Mouse (Mus musculus): ENCODE data around the gene Tmem210. TPM values are rescaled to one million over a fixed set of nuclear protein-coding genes. Genes with fewer than 3 reads are reported as not detected.

Tmem210 gene
- polyA plus RNA-seq, 1 experiment from 2014 or later, result not detected

DNA sequence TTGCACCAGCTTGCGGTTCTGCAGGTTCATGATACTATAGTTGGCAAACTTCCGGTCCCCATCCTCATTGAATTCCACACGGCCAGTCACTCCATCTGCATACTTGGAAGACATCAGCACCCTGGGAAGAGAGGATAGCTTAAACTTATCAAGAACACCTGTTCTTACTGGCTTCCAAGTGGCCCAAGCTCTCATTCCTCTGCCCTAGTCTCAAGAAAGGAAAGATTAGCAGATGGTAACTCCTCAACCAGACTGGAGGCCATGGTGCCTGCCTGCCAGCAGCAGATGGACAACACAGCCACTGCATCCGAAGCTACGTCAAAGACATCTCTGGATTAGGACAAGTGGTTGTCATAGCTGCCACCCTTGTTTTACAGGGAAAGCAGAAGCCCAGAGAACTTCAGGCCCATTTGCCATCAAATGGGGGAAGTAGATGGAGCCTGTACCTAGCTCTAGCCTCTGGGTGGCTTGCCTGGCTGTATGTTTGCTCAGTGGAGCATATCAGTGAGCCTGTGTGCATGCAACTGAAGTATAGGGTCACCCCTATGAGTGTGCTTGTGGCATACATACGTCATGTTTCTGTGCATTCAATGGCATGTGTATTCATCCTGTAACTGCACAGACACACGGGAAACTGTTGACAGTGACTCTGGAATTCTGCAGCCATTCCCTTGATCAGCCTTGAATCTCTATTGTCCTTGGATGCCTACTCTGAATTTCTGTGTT is 16.1 kb downstream of the Tmem210 start:
- H3K27ac ChIP-seq, result no peak overlapping the region
- H3K9ac ChIP-seq, result no peak overlapping the region
- H3K4me2 ChIP-seq, result peak overlapping the region; percentile 95
- H3K9me3 ChIP-seq, result no peaks in the 10 kb centered on the region
- 63% methylated on average over 7 of the region's 7 CpGs for WGBS
- peak overlapping the region; percentile 45; the same call in 1 of the 2 replicates for H3K4me3 ChIP-seq (replicated peaks)
- H3K36me3 ChIP-seq, result no peaks in the 10 kb centered on the region
- peaks cover 47% of the 10 kb centered on the region for H3K27me3 ChIP-seq (replicated peaks)
- peaks cover 10% of the 10 kb centered on the region; the same call in 1 of the 2 replicates for H3K4me1 ChIP-seq
- no peak for ATAC-seq (ENCODE audit: insufficient read depth, low FRiP score, low read depth)

- 2% methylated on average over 40 of the region's 45 CpGs for WGBS
- Histone ChIP-seq H3K9me3 (no peaks in the 10 kb centered on the region), H3K9ac (0 out of 2 replicates have a peak overlapping the region, but pooled peaks have one; percentile 7), H3K27ac (no peak overlapping the region), H3K4me1 (peaks cover 10% of the 10 kb centered on the region; the same call in 1 of the 2 replicates), H3K36me3 (no peaks in the 10 kb centered on the region), H3K4me2 (peak overlapping the region; percentile 95), H3K4me3 (replicated peaks) (peak overlapping the region; percentile 45), H3K27me3 (replicated peaks) (peaks cover 48% of the 10 kb centered on the region)
- ATAC-seq (ENCODE audit: insufficient read depth, low FRiP score, low read depth), result peak; percentile 56
Measured at GRCm38 (mm10) chr2:25304657-25305541, 17.0 kb downstream of the Tmem210 start.

DNA sequence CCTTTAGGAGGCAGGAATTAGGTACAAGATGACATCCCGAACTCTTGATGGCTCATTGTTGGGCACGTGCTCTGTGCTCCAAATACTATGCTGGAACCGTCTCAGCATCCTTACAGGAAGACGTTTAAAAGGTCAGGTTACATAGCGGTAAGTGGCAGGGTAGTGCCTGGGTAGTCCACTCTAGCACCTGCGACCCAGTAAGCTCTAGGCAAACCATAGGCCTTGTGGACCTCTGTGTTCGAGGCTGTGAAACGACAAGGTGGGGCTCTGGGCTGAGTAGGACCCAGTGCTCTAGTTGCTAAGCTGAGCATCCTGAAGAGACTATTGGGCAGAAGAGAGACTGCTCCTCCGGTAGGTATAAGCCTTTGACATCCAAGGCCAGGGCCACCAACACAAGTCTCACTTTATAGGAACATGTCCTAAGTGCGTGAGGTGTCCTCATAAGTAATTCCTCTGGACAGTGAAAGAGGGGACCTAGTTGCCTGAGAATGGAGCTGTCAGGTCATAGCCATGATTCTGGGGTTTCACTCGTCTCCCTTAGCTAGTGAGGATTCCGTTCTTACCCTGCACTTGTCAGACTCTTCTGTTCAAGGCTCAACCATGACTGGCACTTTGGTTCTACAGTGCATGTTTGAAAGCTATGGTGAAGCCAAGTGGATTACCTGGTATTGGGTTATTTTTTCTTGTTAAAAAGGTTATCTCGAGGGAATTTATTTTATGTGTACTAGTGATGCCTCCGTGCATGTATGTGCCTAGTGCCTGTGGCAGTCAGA is 17.8 kb downstream of the Tmem210 start:
- no peaks in the 10 kb centered on the region for H3K36me3 ChIP-seq
- peaks cover 54% of the 10 kb centered on the region for H3K27me3 ChIP-seq (replicated peaks)
- H3K27ac ChIP-seq, result no peak overlapping the region
- WGBS, result 51% methylated on average over 14 of the region's 14 CpGs
- 0 out of 2 replicates have a peak overlapping the region, but pooled peaks have one; percentile 7 for H3K9ac ChIP-seq
- peak overlapping the region; percentile 45 for H3K4me3 ChIP-seq (replicated peaks)
- peaks cover 10% of the 10 kb centered on the region; the same call in 1 of the 2 replicates for H3K4me1 ChIP-seq
- H3K9me3 ChIP-seq, result no peaks in the 10 kb centered on the region
- ATAC-seq (ENCODE audit: insufficient read depth, low FRiP score, low read depth), result no peak
- peak overlapping the region; percentile 95 for H3K4me2 ChIP-seq

GRCm38 (mm10) chr2:25310180-25310579 is 22.2 kb downstream of the Tmem210 start:
- H3K9me3 ChIP-seq, result no peaks in the 10 kb centered on the region
- peaks cover 3% of the 10 kb centered on the region; the same call in 1 of the 2 replicates for H3K4me1 ChIP-seq
- peaks cover 70% of the 10 kb centered on the region for H3K27me3 ChIP-seq (replicated peaks)
- no peak overlapping the region for H3K4me3 ChIP-seq (replicated peaks)
- no peak overlapping the region for H3K9ac ChIP-seq
- H3K27ac ChIP-seq, result no peak overlapping the region
- no peak overlapping the region for H3K4me2 ChIP-seq
- 50% methylated on average over 10 of the region's 10 CpGs for WGBS
- no peak for ATAC-seq (ENCODE audit: insufficient read depth, low FRiP score, low read depth)
- no peaks in the 10 kb centered on the region for H3K36me3 ChIP-seq

DNA sequence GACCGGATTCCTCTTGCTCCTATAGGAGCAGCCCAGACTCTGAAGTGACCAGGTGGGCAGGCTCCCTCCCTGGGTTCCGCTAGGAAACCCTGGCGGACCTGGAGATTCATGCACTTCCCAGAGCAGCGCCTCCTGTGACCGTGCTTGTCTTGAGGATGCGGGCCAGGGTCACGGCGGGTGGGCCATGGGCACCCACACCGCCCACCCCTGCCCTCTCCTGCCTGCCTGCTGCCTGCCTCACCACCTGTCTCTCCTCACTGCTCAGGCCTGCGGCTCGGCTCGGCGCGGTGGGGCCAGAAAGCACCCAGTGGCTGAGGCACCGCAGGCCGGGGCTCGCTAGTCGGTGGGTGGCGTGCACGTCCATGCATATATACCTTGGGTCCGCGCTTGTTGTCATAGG is 23.0 kb downstream of the Tmem210 start:
- no peaks in the 10 kb centered on the region for H3K4me1 ChIP-seq
- WGBS, result 1% methylated on average over 22 of the region's 22 CpGs
- H3K4me3 ChIP-seq (replicated peaks), result 0 out of 2 replicates have a peak overlapping the region, but pooled peaks have one; percentile 11
- peak overlapping the region; percentile 39 for H3K4me2 ChIP-seq
- ATAC-seq (ENCODE audit: insufficient read depth, low FRiP score, low read depth), result no peak
- no peaks in the 10 kb centered on the region for H3K9me3 ChIP-seq
- peaks cover 65% of the 10 kb centered on the region for H3K27me3 ChIP-seq (replicated peaks)
- no peak overlapping the region for H3K9ac ChIP-seq
- no peaks in the 10 kb centered on the region for H3K36me3 ChIP-seq
- no peak overlapping the region for H3K27ac ChIP-seq

GRCm38 (mm10) chr2:25311491-25311891 is 23.5 kb downstream of the Tmem210 start:
- H3K9ac ChIP-seq, result no peak overlapping the region
- no peak overlapping the region for H3K27ac ChIP-seq
- WGBS, result 7% methylated on average over 11 of the region's 11 CpGs
- no peaks in the 10 kb centered on the region for H3K36me3 ChIP-seq
- peak overlapping the region; percentile 39; the same call in 1 of the 2 replicates for H3K4me2 ChIP-seq
- 0 out of 2 replicates have a peak, but pooled peaks have one; percentile 22 for ATAC-seq (ENCODE audit: insufficient read depth, low FRiP score, low read depth)
- 0 out of 2 replicates have a peak overlapping the region, but pooled peaks have one; percentile 11 for H3K4me3 ChIP-seq (replicated peaks)
- no peaks in the 10 kb centered on the region for H3K9me3 ChIP-seq
- no peaks in the 10 kb centered on the region for H3K4me1 ChIP-seq
- H3K27me3 ChIP-seq (replicated peaks), result peaks cover 65% of the 10 kb centered on the region

DNA sequence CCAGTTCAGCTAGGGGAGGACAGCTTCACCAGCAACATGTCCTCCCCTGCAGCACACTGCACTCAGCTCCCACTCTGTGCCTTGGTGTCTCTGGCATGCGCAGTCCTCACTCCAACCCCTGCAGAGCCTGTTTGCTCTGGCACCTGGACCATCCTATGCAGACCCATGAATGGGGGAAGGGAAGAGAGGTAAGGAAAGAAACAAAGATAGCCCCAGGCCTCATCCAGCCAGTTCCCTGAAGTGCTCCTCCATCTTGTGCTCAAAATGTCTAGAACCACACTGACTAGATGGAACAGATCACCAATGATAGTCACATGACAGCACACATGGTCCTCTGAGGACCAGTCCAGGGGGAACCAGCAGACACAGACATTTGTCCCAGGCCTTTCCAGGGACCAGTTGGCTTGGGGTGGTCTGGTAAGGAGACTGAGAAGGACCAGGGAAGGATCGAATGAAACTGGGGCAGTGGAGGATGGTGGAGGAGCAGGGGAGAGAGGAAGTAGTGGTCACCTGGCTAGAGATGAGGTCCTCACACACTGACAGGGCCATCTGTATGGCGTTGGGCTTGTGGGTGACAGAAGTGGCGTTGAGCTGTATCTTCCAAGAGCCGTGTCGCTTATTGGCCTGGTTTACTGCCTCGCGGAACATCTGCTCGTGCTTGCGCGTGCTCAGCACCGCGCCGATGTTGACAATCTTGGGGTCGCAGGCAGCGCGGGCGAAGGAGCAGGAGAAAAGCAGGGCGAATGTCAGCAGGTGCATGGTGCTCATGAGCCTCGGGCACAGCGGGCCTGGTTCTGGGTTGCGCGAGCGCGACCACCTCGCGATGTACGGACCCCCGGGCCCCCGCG is 30.4 kb downstream of the Tmem210 start:
- Histone ChIP-seq H3K9ac (no peak overlapping the region), H3K4me1 (peaks cover 3% of the 10 kb centered on the region; the same call in 1 of the 2 replicates), H3K27me3 (replicated peaks) (peaks cover 43% of the 10 kb centered on the region), H3K9me3 (no peaks in the 10 kb centered on the region), H3K36me3 (no peaks in the 10 kb centered on the region), H3K27ac (no peak overlapping the region), H3K4me2 (peak overlapping the region; percentile 66), H3K4me3 (replicated peaks) (peak overlapping the region; percentile 27)
- ATAC-seq (ENCODE audit: insufficient read depth, low FRiP score, low read depth), result peak; percentile 18; the same call in 1 of the 2 replicates
- WGBS, result 5% methylated on average over 31 of the region's 31 CpGs

- Histone ChIP-seq H3K27ac (no peak within 1 kb of the TSS), H3K36me3 (no peaks in the 10 kb centered on the region), H3K4me3 (replicated peaks) (peak within 1 kb of the TSS; percentile 27), H3K4me2 (peak within 1 kb of the TSS; percentile 66), H3K4me1 (peaks cover 3% of the 10 kb centered on the region; the same call in 1 of the 2 replicates), H3K9ac (no peak within 1 kb of the TSS), H3K27me3 (replicated peaks) (peaks cover 40% of the 10 kb centered on the region), H3K9me3 (no peaks in the 10 kb centered on the region)
- 9% methylated on average over 58 of the region's 58 CpGs for WGBS
- ATAC-seq (ENCODE audit: insufficient read depth, low FRiP score, low read depth), result peak; percentile 60
Measured at GRCm38 (mm10) chr2:25318971-25319773, 31.2 kb downstream of the Tmem210 start, which contains the start of gene Grin1. TSS of gene Grin1 (minus strand) at chr2:25319187.

GRCm38 (mm10) chr2:25320084-25320483 is 32.1 kb downstream of the Tmem210 start:
- no peak for ATAC-seq (ENCODE audit: insufficient read depth, low FRiP score, low read depth)
- H3K36me3 ChIP-seq, result no peaks in the 10 kb centered on the region
- H3K27me3 ChIP-seq (replicated peaks), result peaks cover 40% of the 10 kb centered on the region
- no peaks in the 10 kb centered on the region for H3K9me3 ChIP-seq
- H3K4me2 ChIP-seq, result no peak overlapping the region
- WGBS, result 31% methylated on average over 2 of the region's 2 CpGs
- peaks cover 3% of the 10 kb centered on the region; the same call in 1 of the 2 replicates for H3K4me1 ChIP-seq
- no peak overlapping the region for H3K4me3 ChIP-seq (replicated peaks)
- no peak overlapping the region for H3K27ac ChIP-seq
- no peak overlapping the region for H3K9ac ChIP-seq

DNA sequence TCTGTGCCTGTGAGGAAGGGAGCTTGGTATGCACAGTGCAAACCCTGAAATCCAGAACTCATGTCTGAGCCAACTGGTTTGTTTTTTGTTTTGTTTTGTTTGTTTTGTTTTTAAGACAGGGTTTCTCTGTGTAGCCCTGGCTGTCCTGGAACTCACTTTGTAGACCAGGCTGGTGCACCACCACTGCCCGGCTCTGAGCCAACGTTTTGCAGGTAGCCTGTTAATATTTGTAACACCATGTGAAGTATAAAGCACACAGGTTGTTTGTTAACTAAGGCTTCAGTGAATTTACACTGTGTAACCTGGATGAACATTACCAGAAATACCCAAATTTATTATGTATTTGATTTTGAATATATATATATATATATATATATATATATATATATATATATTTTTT is 38.1 kb downstream of the Tmem210 start:
- 69% methylated on average over 2 of the region's 2 CpGs for WGBS
- no peak overlapping the region for H3K4me2 ChIP-seq
- H3K36me3 ChIP-seq, result no peaks in the 10 kb centered on the region
- H3K27ac ChIP-seq, result no peak overlapping the region
- H3K27me3 ChIP-seq (replicated peaks), result no peaks in the 10 kb centered on the region
- no peak overlapping the region for H3K9ac ChIP-seq
- no peaks in the 10 kb centered on the region for H3K9me3 ChIP-seq
- no peak for ATAC-seq (ENCODE audit: insufficient read depth, low FRiP score, low read depth)
- H3K4me3 ChIP-seq (replicated peaks), result no peak overlapping the region
- no peaks in the 10 kb centered on the region for H3K4me1 ChIP-seq

Data from stomach, embryonic 15.5 days (tissue).